Mouse (Mus musculus) kidney, postnatal 4 days (tissue): ENCODE data around the gene Coro7.
"Not testable (repeated sequence)": the region's sequence is repeated elsewhere in the genome, so short reads cannot be mapped to it uniquely, and the experiment has no call there.

Source experiments
- DNase-seq, 2 experiments: peaks; one replicate each; pipeline ENCODE4 v3.0.0; 2021; ENCODE audit warnings: mixed read lengths in 2 of 2

Gene Coro7

GRCm38 (mm10) chr16:4593971-4594813 is 85.4 kb downstream of the Coro7 start, which contains the start of gene Glis2:
Gene Glis2, plus strand, starts transcription at chr16:4594713.
- DNase-seq, result peak; percentile 81 to 91

- peak; percentile 81 to 88 for DNase-seq
Measured at GRCm38 (mm10) chr16:4592909-4593875, 86.4 kb downstream of the Coro7 start.

GRCm38 (mm10) chr16:4590236-4590635 is 89.3 kb downstream of the Coro7 start:
- no peak for DNase-seq

GRCm38 (mm10) chr16:4587516-4588210 is 91.9 kb downstream of the Coro7 start:
- DNase-seq, result peak in 1 of 2 experiments; percentile 58

GRCm38 (mm10) chr16:4586531-4587123 is 93.0 kb downstream of the Coro7 start:
- DNase-seq, result peak; percentile 99

GRCm38 (mm10) chr16:4585642-4586530 is 93.7 kb downstream of the Coro7 start:
- DNase-seq, result no peak

GRCm38 (mm10) chr16:4584438-4584837 is 95.1 kb downstream of the Coro7 start:
- no peak for DNase-seq

GRCm38 (mm10) chr16:4583807-4584206 is 95.8 kb downstream of the Coro7 start:
- DNase-seq, result no peak

GRCm38 (mm10) chr16:4581179-4581578 is 98.4 kb downstream of the Coro7 start:
- not testable (repeated sequence) for DNase-seq

- DNase-seq, result no peak
Measured at GRCm38 (mm10) chr16:4578630-4579029, 100.9 kb downstream of the Coro7 start.

GRCm38 (mm10) chr16:4576873-4577272 is 102.7 kb downstream of the Coro7 start:
- peak in 1 of 2 experiments; percentile 6 for DNase-seq
